Mouse (Mus musculus) embryonic fibroblast, embryonic 13.5 days (primary cell): Measurements from ENCODE around the gene Dctpp1.

Source experiments
- CTCF ChIP-seq: IDR thresholded peaks from 2 replicates; pipeline ENCODE4 v1.5.1; 2011; ENCODE audit warnings: mild to moderate bottlenecking, control low read depth, low read length, moderate library complexity, borderline replicate concordance; ENCODE audit not compliant: insufficient read depth
- POLR2A ChIP-seq: IDR thresholded peaks from 2 replicates; pipeline ENCODE4 v1.6.1; 2011; ENCODE audit warnings: low read depth, mild to moderate bottlenecking, control low read depth, low read length, moderate library complexity

GRCm38 (mm10) chr7:127211014-127211745 lies 49.3 kb downstream of the Dctpp1 start:
- TF ChIP-seq CTCF, result no peak
- TF ChIP-seq POLR2A, result no peak
